Mouse (Mus musculus) left cerebral cortex, postnatal 36 days (tissue): ENCODE data around the gene Tank. TPM values are rescaled to one million over a fixed set of nuclear protein-coding genes. Genes with fewer than 3 reads are reported as not detected.

ENCODE experiments used
- DNase-seq, 2 experiments: peaks; one replicate each; pipeline ENCODE4 v3.0.0; 2021 to 2022; ENCODE audit warnings: low spot score in 2 of 2, mixed read lengths in 1 of 2
- intact Hi-C: fragments of 180-260 bp; cut with DNase I; formaldehyde crosslinking; loops from one replicate; pipeline ENCODE4 v1.15.1; 2025
- total RNA-seq, 2 experiments: library from RNA; stranded (reverse); gene quantifications; 2 replicates each; pipeline ENCODE4 v1.2.3; 2021

Gene Tank
- 10 to 100 TPM; 30.6 to 37.7 TPM for total RNA-seq

GRCm38 (mm10) chr2:61578433-61578832 is at the start of gene Tank:
Tank (plus strand) TSS chr2:61578585.
- DNase-seq: no peak
- intact Hi-C loops: no loop called here

GRCm38 (mm10) chr2:61532326-61532725 is 46.1 kb upstream of the Tank start:
- intact Hi-C loops: no loop called here
- no peak for DNase-seq

GRCm38 (mm10) chr2:61533131-61533530 is 45.3 kb upstream of the Tank start:
- peak; percentile 23 to 31 for DNase-seq
- intact Hi-C loops: no loop called here

GRCm38 (mm10) chr2:61536901-61537300 is 41.5 kb upstream of the Tank start:
- intact Hi-C loops: no loop called here
- DNase-seq: no peak

GRCm38 (mm10) chr2:61539378-61539777 is 39.0 kb upstream of the Tank start:
- intact Hi-C loops: no loop called here
- no peak for DNase-seq

- intact Hi-C loops: no loop called here
- DNase-seq: no peak
Measured at GRCm38 (mm10) chr2:61542426-61542825, 36.0 kb upstream of the Tank start.

- intact Hi-C loops: no loop called here
- no peak for DNase-seq
Measured at GRCm38 (mm10) chr2:61545666-61546065, 32.7 kb upstream of the Tank start.

- DNase-seq: no peak
- intact Hi-C loops: no loop called here
Measured at GRCm38 (mm10) chr2:61548021-61548420, 30.4 kb upstream of the Tank start.

GRCm38 (mm10) chr2:61551680-61552079 is 26.7 kb upstream of the Tank start:
- no peak for DNase-seq
- intact Hi-C loops: no loop called here

GRCm38 (mm10) chr2:61555367-61555766 is 23.0 kb upstream of the Tank start:
- intact Hi-C loops: no loop called here
- DNase-seq: no peak

GRCm38 (mm10) chr2:61555825-61556224 is 22.6 kb upstream of the Tank start:
- intact Hi-C loops: no loop called here
- DNase-seq: no peak

- intact Hi-C loops: no loop called here
- DNase-seq: no peak
Measured at GRCm38 (mm10) chr2:61556639-61557038, 21.7 kb upstream of the Tank start.

GRCm38 (mm10) chr2:61557848-61558471 is 20.4 kb upstream of the Tank start:
- no peak for DNase-seq
- intact Hi-C loops: no loop called here

- intact Hi-C loops: no loop called here
- no peak for DNase-seq
Measured at GRCm38 (mm10) chr2:61561058-61561457, 17.3 kb upstream of the Tank start.

GRCm38 (mm10) chr2:61563202-61563601 is 15.2 kb upstream of the Tank start:
- intact Hi-C loops: no loop called here

GRCm38 (mm10) chr2:61567045-61567783 is 11.2 kb upstream of the Tank start:
- intact Hi-C loops: no loop called here

More at GRCm38 (mm10) chr2:61563202-61563601, 15.2 kb upstream of the Tank start:
- DNase-seq: no peak

GRCm38 (mm10) chr2:61569181-61569580 is 9.2 kb upstream of the Tank start:
- intact Hi-C loops: no loop called here
- no peak for DNase-seq

More at GRCm38 (mm10) chr2:61567045-61567783, 11.2 kb upstream of the Tank start:
- no peak for DNase-seq

- DNase-seq: no peak
- intact Hi-C loops: no loop called here
Measured at GRCm38 (mm10) chr2:61571343-61571955, 6.9 kb upstream of the Tank start.

- DNase-seq: no peak
Measured at GRCm38 (mm10) chr2:61576497-61576896, 1.9 kb upstream of the Tank start.

GRCm38 (mm10) chr2:61576928-61577695 is 1.3 kb upstream of the Tank start:
- intact Hi-C loops: no loop called here
- DNase-seq: no peak

More at GRCm38 (mm10) chr2:61576497-61576896, 1.9 kb upstream of the Tank start:
- intact Hi-C loops: no loop called here
